Mouse (Mus musculus): Measurements from ENCODE around the gene Gsx1. TPM values are rescaled to one million over a fixed set of nuclear protein-coding genes. Genes with fewer than 3 reads are reported as not detected.

Gene Gsx1
- polyA plus RNA-seq, 2 experiments, result not detected

- H3K4me1 ChIP-seq (replicated peaks; ENCODE audit: control insufficient read depth in 2 of 2, insufficient read depth in 2 of 2, low read length in 1 of 2), result no peaks in the 10 kb centered on the region
- H3K4me2 ChIP-seq (ENCODE audit: low read depth), result no peak overlapping the region
- no peaks in the 10 kb centered on the region for H3K9me3 ChIP-seq (ENCODE audit: control insufficient read depth, low read length)
- no peak overlapping the region for H3K9ac ChIP-seq (replicated peaks)
- no peak overlapping the region for H3K4me3 ChIP-seq (ENCODE audit: insufficient read depth in 1 of 2, low read depth in 2 of 2, low read length in 2 of 2)
- 65% methylated on average over 3 of the region's 3 CpGs for WGBS (ENCODE audit: insufficient replicate concordance)
- TF ChIP-seq CTCF (IDR thresholded peaks at IDR 0.05; ENCODE audit: low read depth), result no peak
- no peak for TF ChIP-seq EP300 (IDR thresholded peaks at IDR 0.05; ENCODE audit: low read depth)
- no peaks in the 10 kb centered on the region for H3K27me3 ChIP-seq (ENCODE audit: control insufficient read depth, insufficient read depth, low read length)
- H3K27ac ChIP-seq, result no peak overlapping the region
- no peaks in the 10 kb centered on the region for H3K36me3 ChIP-seq (replicated peaks; ENCODE audit: control insufficient read depth, insufficient read depth, low read depth)
- DNase-seq (ENCODE audit: low read depth in 3 of 3, low spot score in 3 of 3) (no peak), ATAC-seq (ENCODE audit: insufficient read depth) (no peak)
Measured at GRCm38 (mm10) chr5:147174046-147174445, 14.4 kb upstream of the Gsx1 start.

DNA sequence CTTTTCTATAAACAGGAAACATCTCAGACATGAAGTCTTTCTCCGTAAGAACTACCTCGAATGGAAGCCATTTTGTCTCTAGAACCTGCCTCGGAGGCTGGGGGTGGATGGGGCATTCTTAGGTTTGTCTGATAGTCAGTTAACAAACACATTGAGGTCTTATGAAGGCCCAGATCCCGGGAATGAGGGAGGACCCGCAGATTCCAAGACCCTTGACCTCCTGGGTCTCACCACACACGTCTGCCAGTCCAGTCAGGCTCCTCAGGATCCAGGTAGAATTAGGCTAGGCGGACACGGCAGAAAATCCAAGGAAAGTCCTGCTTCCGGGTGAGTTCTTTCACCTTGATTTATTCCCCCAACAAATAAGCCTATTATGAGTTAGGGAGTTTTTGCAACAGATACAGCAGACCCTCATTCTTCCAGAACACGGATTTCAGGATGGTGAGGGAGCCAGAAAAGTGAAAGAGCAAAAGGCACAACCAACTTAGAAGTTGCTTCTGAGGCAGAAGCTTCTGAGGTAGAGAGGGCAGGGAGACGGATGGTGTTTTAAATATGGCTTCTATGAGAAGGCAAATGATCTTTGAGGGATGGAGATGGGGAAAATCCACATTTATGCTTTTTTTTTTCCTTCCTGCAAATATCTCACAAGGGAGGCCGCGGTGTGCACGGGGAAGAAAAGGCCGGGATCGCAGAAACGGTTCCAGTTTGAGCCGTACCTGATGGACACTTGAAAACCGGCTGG is 3.2 kb upstream of the Gsx1 start:
- H3K9ac ChIP-seq (replicated peaks), result no peak overlapping the region
- no peak overlapping the region for H3K4me3 ChIP-seq (ENCODE audit: insufficient read depth in 1 of 2, low read depth in 2 of 2, low read length in 2 of 2)
- no peak overlapping the region for H3K27ac ChIP-seq
- no peaks in the 10 kb centered on the region for H3K4me1 ChIP-seq (replicated peaks; ENCODE audit: control insufficient read depth in 2 of 2, insufficient read depth in 2 of 2, low read length in 1 of 2)
- WGBS (ENCODE audit: insufficient replicate concordance), result 7% methylated on average over 18 of the region's 19 CpGs
- DNase-seq (ENCODE audit: low read depth in 3 of 3, low spot score in 3 of 3) (no peak), ATAC-seq (ENCODE audit: insufficient read depth) (no peak)
- peaks cover 59% of the 10 kb centered on the region for H3K27me3 ChIP-seq (ENCODE audit: control insufficient read depth, insufficient read depth, low read length)
- H3K9me3 ChIP-seq (ENCODE audit: control insufficient read depth, low read length), result no peaks in the 10 kb centered on the region
- H3K36me3 ChIP-seq (replicated peaks; ENCODE audit: control insufficient read depth, insufficient read depth, low read depth), result no peaks in the 10 kb centered on the region
- H3K4me2 ChIP-seq (ENCODE audit: low read depth), result no peak overlapping the region; the same call in 1 of the 2 replicates
- TF ChIP-seq CTCF (IDR thresholded peaks at IDR 0.05; ENCODE audit: low read depth) (no peak), EP300 (IDR thresholded peaks at IDR 0.05; ENCODE audit: low read depth) (no peak)

DNA sequence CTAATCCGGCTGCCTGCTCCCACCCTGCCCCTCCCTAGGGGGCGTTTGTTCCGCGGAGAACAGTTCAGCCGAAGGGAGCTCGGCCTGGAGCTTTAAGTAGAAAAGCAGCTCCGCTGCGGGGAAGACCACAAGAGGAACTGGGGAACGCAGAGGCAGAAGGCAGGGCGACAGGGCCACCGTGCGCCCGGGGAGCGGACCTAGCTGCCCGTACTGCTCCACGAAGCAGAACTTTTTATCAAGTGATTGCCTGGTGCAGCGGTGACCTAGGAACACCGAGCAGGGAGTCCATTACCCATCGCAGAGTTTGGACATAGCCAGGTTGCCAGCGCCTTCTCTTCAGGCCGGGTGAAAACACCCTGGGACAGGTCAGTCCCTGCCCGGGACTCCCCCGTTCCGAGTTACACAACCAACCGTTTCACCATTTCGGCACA is 2.5 kb upstream of the Gsx1 start:
- Histone ChIP-seq H3K9ac (replicated peaks) (no peak overlapping the region), H3K27ac (no peak overlapping the region), H3K4me2 (ENCODE audit: low read depth) (peak overlapping the region; percentile 39), H3K4me1 (replicated peaks; ENCODE audit: control insufficient read depth in 2 of 2, insufficient read depth in 2 of 2, low read length in 1 of 2) (no peaks in the 10 kb centered on the region), H3K4me3 (ENCODE audit: insufficient read depth in 1 of 2, low read depth in 2 of 2, low read length in 2 of 2) (0 out of 4 replicates have a peak overlapping the region, but pooled peaks of 1 of the 2 experiments have one; percentile 2), H3K27me3 (ENCODE audit: control insufficient read depth, insufficient read depth, low read length) (peaks cover 65% of the 10 kb centered on the region), H3K9me3 (ENCODE audit: control insufficient read depth, low read length) (no peaks in the 10 kb centered on the region), H3K36me3 (replicated peaks; ENCODE audit: control insufficient read depth, insufficient read depth, low read depth) (no peaks in the 10 kb centered on the region)
- under 1% methylated on average over 26 of the region's 26 CpGs for WGBS (ENCODE audit: insufficient replicate concordance)
- ATAC-seq (ENCODE audit: insufficient read depth) (no peak), DNase-seq (ENCODE audit: low read depth in 3 of 3, low spot score in 3 of 3) (no peak)
- TF ChIP-seq EP300 (IDR thresholded peaks at IDR 0.05; ENCODE audit: low read depth), result no peak
- no peak for TF ChIP-seq CTCF (IDR thresholded peaks at IDR 0.05; ENCODE audit: low read depth)

DNA sequence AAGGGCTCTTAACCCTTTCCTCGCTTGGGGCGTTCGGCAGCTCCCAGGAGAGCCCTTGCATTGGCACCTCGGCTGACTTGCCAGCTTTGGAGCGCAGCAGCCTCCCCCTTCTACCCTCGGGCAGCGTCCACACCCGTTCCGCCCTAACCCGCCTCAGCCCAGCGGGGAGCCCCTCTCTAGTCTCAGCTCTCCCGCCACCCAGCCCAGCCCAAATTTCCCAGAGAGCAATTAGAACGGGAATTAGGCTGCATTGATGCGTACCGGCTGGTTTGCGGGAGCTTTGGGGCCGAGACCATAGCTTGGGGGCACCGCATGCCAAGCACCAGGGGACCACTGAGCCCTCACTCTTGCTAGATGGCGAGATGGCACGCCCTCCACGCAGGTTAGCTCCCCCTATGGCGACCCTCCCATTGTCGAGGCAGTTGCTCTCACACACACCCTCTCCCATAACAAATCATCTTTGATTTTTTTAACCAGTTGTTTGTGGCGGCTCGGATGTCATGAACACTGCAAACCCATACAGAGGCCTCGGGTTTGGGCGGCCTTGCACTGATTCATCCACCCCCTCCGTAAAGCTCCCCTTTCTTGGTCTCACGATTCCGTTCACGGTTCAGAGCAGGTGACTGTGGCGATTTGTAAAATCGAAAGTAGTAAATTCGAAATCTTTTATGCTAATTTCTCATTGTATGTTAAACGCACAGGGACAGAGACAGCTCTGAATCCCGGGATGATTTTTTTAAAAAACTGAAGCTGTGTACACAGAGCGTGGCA is 1.5 kb upstream of the Gsx1 start:
- Histone ChIP-seq H3K27ac (no peak overlapping the region), H3K9ac (replicated peaks) (no peak overlapping the region), H3K36me3 (replicated peaks; ENCODE audit: control insufficient read depth, insufficient read depth, low read depth) (no peaks in the 10 kb centered on the region), H3K4me3 (ENCODE audit: insufficient read depth in 1 of 2, low read depth in 2 of 2, low read length in 2 of 2) (peak overlapping the region in 1 of 2 experiments; percentile 23; a peak in 2 of 4 replicates), H3K27me3 (ENCODE audit: control insufficient read depth, insufficient read depth, low read length) (peaks cover 75% of the 10 kb centered on the region), H3K4me1 (replicated peaks; ENCODE audit: control insufficient read depth in 2 of 2, insufficient read depth in 2 of 2, low read length in 1 of 2) (no peaks in the 10 kb centered on the region), H3K4me2 (ENCODE audit: low read depth) (peak overlapping the region; percentile 34), H3K9me3 (ENCODE audit: control insufficient read depth, low read length) (no peaks in the 10 kb centered on the region)
- TF ChIP-seq EP300 (IDR thresholded peaks at IDR 0.05; ENCODE audit: low read depth), result no peak
- TF ChIP-seq CTCF (IDR thresholded peaks at IDR 0.05; ENCODE audit: low read depth), result no peak
- ATAC-seq (ENCODE audit: insufficient read depth), result no peak
- WGBS (ENCODE audit: insufficient replicate concordance), result 2% methylated on average over 37 of the region's 37 CpGs
- DNase-seq (ENCODE audit: low read depth in 3 of 3, low spot score in 3 of 3), result no peak

DNA sequence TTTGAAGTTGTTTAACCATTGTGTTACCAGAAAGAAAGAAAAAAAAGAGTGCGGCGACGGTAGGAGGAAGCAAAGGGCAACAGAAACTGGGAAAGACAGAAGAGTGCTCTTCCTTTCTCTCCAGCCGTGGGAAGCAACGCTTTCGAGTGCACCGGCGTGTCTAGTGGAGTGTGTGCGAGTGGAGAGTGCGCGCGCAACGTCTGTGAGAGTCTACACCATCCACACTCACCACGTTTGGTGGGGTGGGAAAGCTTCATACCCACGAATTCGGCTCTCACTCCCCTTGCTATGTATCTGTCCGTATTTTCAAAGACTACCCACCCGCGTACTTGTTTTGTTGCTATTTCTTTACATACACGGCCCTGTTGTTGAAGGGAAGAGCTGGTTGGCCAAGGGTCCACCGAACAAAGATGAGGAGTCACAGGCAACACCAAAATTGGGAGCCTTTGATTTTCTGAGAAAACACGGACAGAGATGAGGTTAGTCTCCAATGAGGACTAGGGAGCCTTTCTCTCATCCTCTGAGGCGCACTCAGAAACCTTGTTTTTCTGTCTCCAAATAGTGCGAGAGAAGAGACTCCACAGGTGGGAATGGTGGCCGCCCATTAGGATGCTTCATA is 835 bp upstream of the Gsx1 start:
- no peaks in the 10 kb centered on the region for H3K9me3 ChIP-seq (ENCODE audit: control insufficient read depth, low read length)
- TF ChIP-seq CTCF (IDR thresholded peaks at IDR 0.05; ENCODE audit: low read depth) (no peak), EP300 (IDR thresholded peaks at IDR 0.05; ENCODE audit: low read depth) (no peak)
- H3K4me1 ChIP-seq (replicated peaks; ENCODE audit: control insufficient read depth in 2 of 2, insufficient read depth in 2 of 2, low read length in 1 of 2), result no peaks in the 10 kb centered on the region
- 3% methylated on average over 25 of the region's 25 CpGs for WGBS (ENCODE audit: insufficient replicate concordance)
- no peak overlapping the region for H3K9ac ChIP-seq (replicated peaks)
- no peaks in the 10 kb centered on the region for H3K36me3 ChIP-seq (replicated peaks; ENCODE audit: control insufficient read depth, insufficient read depth, low read depth)
- peaks cover 82% of the 10 kb centered on the region for H3K27me3 ChIP-seq (ENCODE audit: control insufficient read depth, insufficient read depth, low read length)
- DNase-seq (ENCODE audit: low read depth in 3 of 3, low spot score in 3 of 3) (no peak), ATAC-seq (ENCODE audit: insufficient read depth) (no peak)
- H3K4me2 ChIP-seq (ENCODE audit: low read depth), result peak overlapping the region; percentile 34
- H3K4me3 ChIP-seq (ENCODE audit: insufficient read depth in 1 of 2, low read depth in 2 of 2, low read length in 2 of 2), result peak overlapping the region in 1 of 2 experiments; percentile 23; a peak in 2 of 4 replicates
- no peak overlapping the region for H3K27ac ChIP-seq

All from liver, embryonic 14.5 days (tissue).